Mouse (Mus musculus): Measurements from ENCODE around the gene Hcn1.

GRCm38 (mm10) chr13:117877787-117878186 lies 275.7 kb downstream of the Hcn1 start:
- TF ChIP-seq GATA1 (IDR thresholded peaks at IDR 0.05; ENCODE audit: borderline replicate concordance, low read length) (no peak), FLI1 (IDR thresholded peaks at IDR 0.05; ENCODE audit: low read length) (no peak)
